Mouse (Mus musculus) CD4-positive, CD25-positive, alpha-beta regulatory T cell, adult 2 months (primary cell): Measurements from ENCODE around the gene Gm45062.
A peak's percentile ranks its signal among the peaks of the same experiment; 100 is the strongest.
"Not testable (repeated sequence)": the region's sequence is repeated elsewhere in the genome, so short reads cannot be mapped to it uniquely, and the experiment has no call there.

ENCODE experiments used
- DNase-seq: peaks from one replicate; pipeline ENCODE4 v3.0.0-alpha.2; 2012; ENCODE audit warnings: low read depth, low spot score

The Gm45062 gene

GRCm38 (mm10) chr6:8312554-8312953, 53.3 kb downstream of the Gm45062 start:
- DNase-seq, result no peak

GRCm38 (mm10) chr6:8316201-8316600, 57.0 kb downstream of the Gm45062 start:
- DNase-seq, result no peak

- DNase-seq, result no peak
These were observed 60.3 kb downstream of the Gm45062 start for GRCm38 (mm10) chr6:8319591-8319990.

- DNase-seq, result not testable (repeated sequence)
These were observed 72.2 kb downstream of the Gm45062 start for GRCm38 (mm10) chr6:8331496-8331895.

GRCm38 (mm10) chr6:8333380-8333779, 74.1 kb downstream of the Gm45062 start:
- no peak for DNase-seq

DNA sequence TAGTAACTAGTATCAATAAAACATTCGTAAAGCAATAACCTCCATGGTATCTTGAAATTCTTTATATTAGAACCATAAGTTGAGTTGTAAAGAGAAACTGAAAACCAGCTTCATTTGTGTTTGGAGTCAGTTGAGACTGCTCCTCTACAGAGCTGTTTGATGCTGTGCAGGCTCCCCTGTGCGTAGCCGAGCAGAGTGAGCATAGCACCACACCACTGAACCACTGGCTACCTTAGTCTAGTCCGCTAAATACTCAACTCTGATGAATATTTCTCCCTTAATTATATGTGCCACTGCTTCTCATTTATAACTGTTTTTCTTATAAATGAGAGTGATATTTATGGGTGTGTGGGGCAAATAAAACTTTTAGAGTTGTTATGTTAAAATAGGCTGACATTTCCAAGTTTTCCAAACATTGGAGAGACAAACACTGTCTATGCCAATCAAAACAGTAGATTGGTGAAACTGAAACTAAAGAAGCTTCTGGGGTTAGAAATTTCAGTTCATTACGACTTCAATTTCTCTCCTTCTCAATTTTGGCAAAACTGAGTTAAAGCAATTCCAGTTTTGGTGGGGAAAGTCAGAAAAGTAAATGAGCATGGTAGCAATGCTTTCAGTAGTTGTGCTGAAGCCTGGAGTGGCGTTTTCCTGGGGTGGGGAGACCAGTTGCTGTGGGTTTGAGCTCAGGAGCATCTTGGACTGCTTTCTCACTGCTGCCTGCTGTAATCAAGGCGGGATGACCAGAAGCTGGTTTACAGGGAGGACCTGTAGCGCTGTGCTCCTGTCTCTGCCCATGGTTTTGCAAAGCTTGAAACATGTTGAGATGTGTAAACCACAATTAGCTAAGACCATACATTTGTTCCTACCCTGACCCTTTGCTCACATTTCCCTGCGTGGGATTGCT, 77.5 kb downstream of the Gm45062 start:
- DNase-seq, result no peak

DNA sequence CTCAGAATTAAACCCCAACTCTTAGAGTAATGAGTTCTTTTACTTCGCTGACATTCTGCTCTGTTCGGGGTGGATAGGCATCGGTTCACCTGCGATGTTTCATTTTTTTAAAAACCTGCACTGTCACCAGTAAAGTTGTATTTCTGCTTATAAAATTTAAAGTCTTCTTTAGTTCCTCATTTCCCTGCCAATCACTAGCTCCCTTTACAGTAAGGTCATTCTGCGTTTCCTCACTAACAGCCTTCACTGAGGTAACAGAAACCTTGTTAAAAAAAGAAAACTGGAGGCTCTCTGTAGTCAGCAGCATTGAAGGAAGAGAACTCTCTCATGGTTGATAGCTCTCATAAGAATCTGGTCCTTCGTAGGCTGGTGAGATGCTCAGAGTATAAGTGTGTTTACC, 80.2 kb downstream of the Gm45062 start:
- DNase-seq, result no peak

DNA sequence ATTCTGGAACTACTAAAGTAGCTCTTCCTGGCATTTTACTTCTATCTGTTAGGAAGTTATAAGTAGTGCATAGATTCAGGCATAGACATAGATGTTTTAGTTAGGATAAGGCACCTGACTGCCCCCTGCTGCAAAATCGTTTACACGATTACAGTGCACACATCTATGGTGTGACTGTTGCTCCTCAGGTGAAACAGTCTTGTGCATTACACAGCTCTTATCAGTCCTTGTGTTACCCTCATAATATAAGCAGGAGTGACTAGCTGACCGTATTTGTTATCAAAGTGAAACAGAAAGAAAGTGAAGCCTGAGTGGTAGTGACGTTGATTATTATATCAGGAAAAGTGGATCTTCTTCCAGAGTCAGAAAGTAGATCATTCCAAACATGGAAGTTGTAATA, 84.0 kb downstream of the Gm45062 start:
- no peak for DNase-seq

DNA sequence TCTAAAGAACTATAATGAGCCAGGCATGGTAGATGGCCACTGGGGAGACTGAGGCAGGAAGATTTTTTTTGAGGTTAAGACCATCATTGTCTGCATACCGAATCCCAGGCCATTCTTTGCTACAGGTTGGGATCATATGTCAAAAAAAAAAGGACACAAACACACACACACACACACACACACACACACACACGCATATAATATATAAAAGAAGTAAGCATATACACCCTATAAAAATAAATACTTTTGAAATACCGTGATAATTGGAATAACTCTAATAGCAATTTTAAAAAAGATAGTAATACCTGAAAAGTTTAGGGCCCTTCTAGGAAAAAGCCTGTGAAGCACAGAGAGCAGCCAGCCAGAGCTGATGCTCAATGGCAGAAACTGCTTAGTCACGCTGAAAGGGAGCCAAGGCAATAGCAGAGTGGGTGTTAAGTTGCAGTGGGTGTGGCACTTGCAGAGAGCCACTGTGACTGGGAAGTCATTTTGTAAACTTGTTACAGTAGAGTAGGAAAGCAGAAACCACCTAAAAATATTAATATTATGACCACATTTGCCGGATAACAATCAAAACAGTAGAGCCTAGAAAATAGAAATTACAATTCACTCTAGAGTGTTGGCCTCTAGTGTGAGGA, 86.1 kb downstream of the Gm45062 start:
- peak; percentile 23 for DNase-seq

DNA sequence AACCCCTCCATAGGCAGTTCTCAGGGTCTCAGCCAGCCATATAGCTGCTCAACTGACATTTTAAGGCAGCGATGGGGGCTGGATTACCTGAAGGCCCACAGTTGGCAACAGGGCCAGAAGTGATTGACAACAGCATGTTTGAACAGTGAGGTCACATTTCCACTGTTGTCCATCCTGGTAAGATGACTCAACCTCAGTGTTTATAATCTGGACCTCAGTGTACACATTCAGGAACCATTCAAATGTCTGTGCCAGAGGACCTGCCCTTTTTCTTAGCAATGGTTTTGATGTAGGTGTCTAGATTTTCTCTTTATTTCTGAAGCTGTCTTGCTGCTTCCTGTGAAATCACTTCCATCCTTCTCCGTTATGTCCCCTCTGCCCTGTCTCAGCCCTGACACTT, 87.9 kb downstream of the Gm45062 start:
- DNase-seq, result no peak

- no peak for DNase-seq
These were observed 89.1 kb downstream of the Gm45062 start for GRCm38 (mm10) chr6:8348344-8348743.

GRCm38 (mm10) chr6:8349060-8349670, 89.9 kb downstream of the Gm45062 start:
- no peak for DNase-seq

DNA sequence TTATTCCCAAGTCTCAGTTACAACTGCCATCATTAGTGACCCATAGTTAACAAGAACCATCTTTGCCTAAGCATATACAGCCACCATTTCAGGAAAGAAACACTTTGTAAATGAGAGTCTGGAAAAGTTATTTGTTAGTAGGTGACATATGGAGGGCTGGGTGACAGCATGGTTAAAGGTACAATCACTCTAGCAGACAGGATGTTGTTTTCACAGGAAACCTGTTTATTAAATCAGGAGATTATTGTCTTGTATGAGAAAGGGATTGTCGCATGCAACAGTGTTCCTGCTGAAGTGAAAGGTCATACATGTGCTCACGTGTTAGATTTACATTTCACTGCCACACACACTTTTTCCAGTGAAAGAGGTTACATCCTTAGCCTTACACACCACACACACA, 92.3 kb downstream of the Gm45062 start:
- no peak for DNase-seq

DNA sequence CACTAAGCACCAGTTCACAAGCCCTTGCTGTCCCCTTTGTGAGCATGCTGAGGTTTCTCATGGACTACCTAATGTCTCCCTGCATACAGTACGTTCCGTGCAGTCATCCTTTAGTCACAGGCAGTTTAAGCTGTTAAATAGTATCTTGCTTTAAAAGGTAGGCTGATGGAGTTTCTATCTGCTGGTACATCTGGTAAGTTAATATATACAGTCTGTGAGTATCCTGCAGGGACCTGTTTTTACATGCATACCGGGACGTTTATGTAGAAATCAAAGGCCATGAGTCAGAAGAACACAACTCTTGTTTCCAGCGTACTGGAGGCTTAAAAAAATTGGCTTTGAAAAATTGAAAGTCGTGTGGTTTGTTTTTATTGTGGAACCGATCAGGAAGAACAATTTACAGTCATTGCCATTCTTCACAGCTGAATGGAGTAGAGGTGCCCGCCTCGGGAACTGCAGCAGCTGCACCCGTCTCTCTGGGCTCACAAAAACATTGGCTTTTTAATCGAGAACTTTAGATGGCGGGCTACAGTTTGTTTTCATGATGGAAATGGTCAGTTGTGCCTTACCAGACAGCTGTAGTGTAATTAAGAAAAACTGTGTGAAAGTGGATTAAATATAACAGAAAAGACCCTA, 93.4 kb downstream of the Gm45062 start:
- DNase-seq, result no peak

GRCm38 (mm10) chr6:8353461-8353860, 94.2 kb downstream of the Gm45062 start:
- no peak for DNase-seq

DNA sequence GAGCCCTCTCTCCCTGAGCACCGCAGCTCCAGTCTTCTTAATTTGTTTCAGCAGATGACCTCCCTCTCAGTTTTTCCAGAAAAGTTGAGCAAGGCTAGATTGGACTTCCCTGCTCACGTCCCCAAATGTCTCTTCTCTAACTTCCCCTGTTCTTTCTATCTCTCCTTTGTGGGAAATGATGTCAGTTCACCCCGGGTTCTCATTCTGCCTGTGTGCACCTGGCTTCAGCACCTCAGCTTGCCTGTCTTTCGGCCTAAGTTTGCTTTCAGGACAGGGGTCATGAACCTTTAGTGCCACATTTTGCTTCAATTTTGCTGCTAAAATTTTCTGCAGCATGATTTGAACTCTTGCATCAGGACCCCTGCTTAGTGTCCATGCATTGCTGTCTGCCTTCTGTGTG, 95.6 kb downstream of the Gm45062 start:
- DNase-seq, result no peak

GRCm38 (mm10) chr6:8358232-8358631, 99.0 kb downstream of the Gm45062 start:
- no peak for DNase-seq

DNA sequence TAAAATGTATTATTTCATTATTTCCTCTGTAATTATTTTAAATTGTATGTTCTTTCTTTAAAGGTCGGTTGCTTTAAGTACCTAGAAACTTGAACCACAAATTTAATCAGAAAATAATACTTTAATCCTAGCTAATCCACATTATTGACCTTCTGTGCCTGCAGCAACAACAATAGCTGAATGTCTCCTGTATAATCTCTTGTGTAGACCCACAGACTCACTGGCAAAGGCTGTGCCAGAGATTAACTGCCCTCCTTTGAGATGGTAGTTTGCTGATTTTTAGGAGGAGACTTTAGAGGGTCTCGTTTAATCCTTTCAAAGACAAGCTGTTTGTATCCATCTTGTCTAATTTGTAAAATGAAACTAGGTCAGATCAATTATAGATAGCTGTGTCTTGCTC, 99.5 kb downstream of the Gm45062 start:
- no peak for DNase-seq

- DNase-seq, result no peak
These were observed 101.6 kb downstream of the Gm45062 start for GRCm38 (mm10) chr6:8360805-8361204.

DNA sequence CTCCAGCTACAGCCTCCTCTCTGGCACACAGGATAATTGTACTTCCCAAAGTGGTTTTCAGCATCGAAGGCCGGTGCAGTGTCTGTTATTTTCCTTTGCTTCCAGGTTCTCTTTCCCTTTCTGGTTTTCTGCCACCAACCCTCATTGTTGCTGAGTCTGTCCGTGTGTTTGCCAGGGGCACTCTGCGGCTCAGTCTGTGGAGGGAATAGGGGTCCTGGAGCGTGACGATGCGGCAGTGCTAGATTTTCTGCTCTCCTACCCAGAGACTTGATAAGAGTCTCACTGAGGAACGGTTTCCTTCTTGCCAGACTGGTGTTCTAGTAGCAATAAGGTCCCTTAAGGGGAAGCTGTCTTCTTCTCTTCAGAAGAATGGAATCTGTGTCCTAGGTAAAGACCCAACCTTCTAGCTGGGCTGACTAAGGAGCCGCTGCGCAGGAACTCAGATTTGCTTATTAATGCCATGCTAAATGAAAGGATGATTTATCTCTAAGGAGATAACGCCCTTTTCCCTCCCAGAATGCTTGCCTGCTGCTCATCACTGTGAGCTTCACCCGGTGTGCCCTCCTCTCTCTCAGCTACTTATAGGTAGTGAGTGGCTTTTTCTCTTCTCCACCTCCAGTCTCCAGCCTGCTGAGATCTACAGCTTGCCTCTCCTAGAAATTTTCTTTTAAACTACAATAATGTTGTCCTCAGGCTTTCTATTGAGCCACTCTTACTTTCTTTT, 104.9 kb downstream of the Gm45062 start:
- DNase-seq, result no peak

GRCm38 (mm10) chr6:8364757-8365150, 105.5 kb downstream of the Gm45062 start:
- DNase-seq, result no peak

GRCm38 (mm10) chr6:8367675-8368074, 108.4 kb downstream of the Gm45062 start:
- no peak for DNase-seq
